Mouse (Mus musculus) liver, embryonic 14.5 days (tissue): Measurements from ENCODE around the gene Cux1. TPM values are rescaled to one million over a fixed set of nuclear protein-coding genes. Genes with fewer than 3 reads are reported as not detected.

ENCODE experiments used
- ATAC-seq: fragments of 200-750 bp; cut with Nextera tagmentation; 2 replicates; pipeline ENCODE4 v1.8.0; 2017; ENCODE audit warnings: moderate number of reproducible peaks, mild to moderate bottlenecking, moderate library complexity; ENCODE audit not compliant: insufficient read depth
- DNase-seq, 3 experiments: peaks; one replicate each; pipeline ENCODE4 v3.0.0-alpha.2; 2012 to 2013; ENCODE audit warnings: low read depth in 3 of 3, low spot score in 3 of 3
- H3K27ac ChIP-seq: fragments of 300-500 bp; sonication (generic); 2 replicates; pipeline ENCODE4 v1.5.1; 2014; ENCODE audit warnings: moderate library complexity, mild to moderate bottlenecking, control low read depth, inconsistent platforms
- H3K27me3 ChIP-seq: fragments of 300-500 bp; sonication (generic); 2 replicates; pipeline ENCODE4 v1.6.1; 2014; ENCODE audit warnings: mild to moderate bottlenecking, low read length, moderate library complexity; ENCODE audit not compliant: control insufficient read depth, insufficient read depth
- H3K36me3 ChIP-seq: fragments of 300-500 bp; sonication (generic); replicated peaks from 2 replicates; pipeline ENCODE4 v1.6.1; 2014; ENCODE audit warnings: low read depth; ENCODE audit not compliant: control insufficient read depth, insufficient read depth
- H3K4me1 ChIP-seq, 2 experiments: fragments of 200-500 bp in 1 of 2; fragments of 300-500 bp in 1 of 2; sonication (generic) in 1 of 2; replicated peaks; 2 replicates each; pipeline ENCODE4 v1.6.1; 2012 to 2014; ENCODE audit warnings: antibody characterized with exemption in 1 of 2, inconsistent platforms in 1 of 2, low read length in 1 of 2; ENCODE audit not compliant: control insufficient read depth in 2 of 2, insufficient read depth in 2 of 2
- H3K4me2 ChIP-seq: fragments of 300-500 bp; sonication (generic); 2 replicates; pipeline ENCODE4 v1.6.1; 2014; ENCODE audit warnings: low read depth, mild to moderate bottlenecking, control low read depth, moderate library complexity
- H3K4me3 ChIP-seq, 2 experiments: fragments of 200-500 bp in 1 of 2; fragments of 300-500 bp in 1 of 2; sonication (generic) in 1 of 2; 2 replicates each; pipeline ENCODE4 v1.5.1; 2012 to 2014; ENCODE audit warnings: low read depth in 2 of 2, low read length in 2 of 2, mild to moderate bottlenecking in 2 of 2, control low read depth in 1 of 2, inconsistent platforms in 1 of 2, moderate library complexity in 1 of 2; ENCODE audit not compliant: insufficient read depth in 1 of 2
- H3K9ac ChIP-seq: fragments of 300-500 bp; sonication (generic); replicated peaks from 2 replicates; pipeline ENCODE4 v1.6.1; 2014; ENCODE audit warnings: mild to moderate bottlenecking, control low read depth, moderate library complexity
- H3K9me3 ChIP-seq: fragments of 300-500 bp; sonication (generic); 2 replicates; pipeline ENCODE4 v1.6.1; 2016; ENCODE audit warnings: low read length, mixed read lengths; ENCODE audit not compliant: control insufficient read depth
- CTCF ChIP-seq: IDR thresholded peaks from 2 replicates; pipeline ENCODE4 v1.5.1; 2016; ENCODE audit warnings: antibody characterized with exemption, low read depth, control low read depth
- EP300 ChIP-seq: IDR thresholded peaks from 2 replicates; pipeline ENCODE4 v1.6.1; 2016; ENCODE audit warnings: antibody characterized with exemption, low read depth
- WGBS: fragments of 180-500 bp; shearing (Covaris S2); extraction: QIAGEN DNeasy Blood & Tissue Kit; methylation state at CpG from one replicate; pipeline ENCODE4 v1.1.7; 2014; ENCODE audit not compliant: insufficient replicate concordance; 5-methylcytosine and 5-hydroxymethylcytosine counted together
- polyA plus RNA-seq, 2 experiments: library from polyadenylated mRNA; depleted of rRNA in 1 of 2; stranded (reverse) in 1 of 2; unstranded in 1 of 2; fragments of >200 nt; fragmentation: Nextera tagmentation in 1 of 2; extraction: Ambion mirVana in 1 of 2; gene quantifications; 2 replicates each; pipeline versions ENCODE4 v1.2.1 to v1.2.3; 2012 to 2014

Gene Cux1
- polyA plus RNA-seq, 2 experiments = 9.0 to 12.4 TPM

GRCm38 (mm10) chr5:136543171-136543570 is 24.1 kb downstream of the Cux1 start:
- Histone ChIP-seq H3K4me3 (no peak overlapping the region), H3K9me3 (no peaks in the 10 kb centered on the region), H3K27me3 (no peaks in the 10 kb centered on the region)

GRCm38 (mm10) chr5:136540952-136541351 is 26.3 kb downstream of the Cux1 start:
- Histone ChIP-seq H3K4me1 (peaks cover 20 to 29% of the 10 kb centered on the region in 2 experiments), H3K9ac (no peak overlapping the region), H3K27ac (no peak overlapping the region), H3K27me3 (no peaks in the 10 kb centered on the region), H3K9me3 (no peaks in the 10 kb centered on the region), H3K4me3 (no peak overlapping the region), H3K36me3 (no peaks in the 10 kb centered on the region), H3K4me2 (no peak overlapping the region)
- DNase-seq (no peak), ATAC-seq (no peak)
- no peak for TF ChIP-seq EP300
- no peak for TF ChIP-seq CTCF

More at GRCm38 (mm10) chr5:136543171-136543570, 24.1 kb downstream of the Cux1 start:
- ATAC-seq = no peak
- Histone ChIP-seq H3K9ac (no peak overlapping the region), H3K4me2 (no peak overlapping the region), H3K27ac (no peak overlapping the region), H3K4me1 (peaks cover 27 to 31% of the 10 kb centered on the region in 2 experiments), H3K36me3 (no peaks in the 10 kb centered on the region)
- TF ChIP-seq CTCF (no peak), EP300 (no peak)
- DNase-seq = no peak

- TF ChIP-seq CTCF = no peak
- no peak for TF ChIP-seq EP300
- Histone ChIP-seq H3K9ac (peak overlapping the region; percentile 23; the same call in 1 of the 2 replicates), H3K4me2 (peak overlapping the region; percentile 6; the same call in 1 of the 2 replicates), H3K27ac (no peak overlapping the region), H3K27me3 (no peaks in the 10 kb centered on the region), H3K4me3 (no peak overlapping the region), H3K36me3 (no peaks in the 10 kb centered on the region), H3K4me1 (peaks cover 15 to 24% of the 10 kb centered on the region in 2 experiments), H3K9me3 (no peaks in the 10 kb centered on the region)
- WGBS = 18% methylated on average over 5 of the region's 5 CpGs
- ATAC-seq = peak; percentile 71
- DNase-seq = no peak
These were observed 27.0 kb downstream of the Cux1 start for GRCm38 (mm10) chr5:136540055-136540838.

GRCm38 (mm10) chr5:136536753-136537152 is 30.5 kb downstream of the Cux1 start:
- Histone ChIP-seq H3K9me3 (no peaks in the 10 kb centered on the region), H3K36me3 (no peaks in the 10 kb centered on the region), H3K4me2 (no peak overlapping the region), H3K4me3 (no peak overlapping the region), H3K27ac (no peak overlapping the region), H3K27me3 (no peaks in the 10 kb centered on the region), H3K9ac (no peak overlapping the region), H3K4me1 (peaks cover 11 to 26% of the 10 kb centered on the region in 2 experiments)
- ATAC-seq = no peak
- no peak for DNase-seq
- 79% methylated on average over 4 of the region's 4 CpGs for WGBS
- TF ChIP-seq CTCF (no peak), EP300 (no peak)

GRCm38 (mm10) chr5:136535976-136536725 is 31.1 kb downstream of the Cux1 start:
- Histone ChIP-seq H3K4me2 (no peak overlapping the region), H3K27me3 (no peaks in the 10 kb centered on the region), H3K4me1 (peaks cover 11 to 26% of the 10 kb centered on the region in 2 experiments), H3K9me3 (no peaks in the 10 kb centered on the region), H3K9ac (no peak overlapping the region), H3K4me3 (no peak overlapping the region), H3K36me3 (no peaks in the 10 kb centered on the region), H3K27ac (no peak overlapping the region)
- no peak for DNase-seq
- TF ChIP-seq EP300 (no peak), CTCF (no peak)
- 52% methylated on average over 5 of the region's 5 CpGs for WGBS
- ATAC-seq = no peak
